Mouse (Mus musculus) layer of hippocampus, adult 2 months (tissue): ENCODE measurements around the gene Cops7a. TPM values are rescaled to one million over a fixed set of nuclear protein-coding genes. Genes with fewer than 3 reads are reported as not detected.

Experiments
- DNase-seq, 2 experiments: peaks; one replicate each; pipeline ENCODE4 v3.0.0; 2022; ENCODE audit warnings: low spot score in 2 of 2
- H3K27ac ChIP-seq: fragments of 200-600 bp; 2 replicates; pipeline ENCODE4 v1.8.1; 2022
- H3K4me3 ChIP-seq: fragments of 200-600 bp; 2 replicates; pipeline ENCODE4 v1.8.1; 2022; ENCODE audit warnings: mild to moderate bottlenecking
- CTCF ChIP-seq: fragments of 200-600 bp; conservative IDR thresholded peaks from 2 replicates; pipeline ENCODE4 v1.8.1; 2022; ENCODE audit warnings: antibody characterized with exemption, mild to moderate bottlenecking, moderate library complexity
- total RNA-seq, 2 experiments: library from RNA; stranded (reverse); gene quantifications; 2 replicates each; pipeline ENCODE4 v1.2.3; 2021

Cops7a gene
- total RNA-seq, 2 experiments from 2014 or later = 136 to 151 TPM

DNA sequence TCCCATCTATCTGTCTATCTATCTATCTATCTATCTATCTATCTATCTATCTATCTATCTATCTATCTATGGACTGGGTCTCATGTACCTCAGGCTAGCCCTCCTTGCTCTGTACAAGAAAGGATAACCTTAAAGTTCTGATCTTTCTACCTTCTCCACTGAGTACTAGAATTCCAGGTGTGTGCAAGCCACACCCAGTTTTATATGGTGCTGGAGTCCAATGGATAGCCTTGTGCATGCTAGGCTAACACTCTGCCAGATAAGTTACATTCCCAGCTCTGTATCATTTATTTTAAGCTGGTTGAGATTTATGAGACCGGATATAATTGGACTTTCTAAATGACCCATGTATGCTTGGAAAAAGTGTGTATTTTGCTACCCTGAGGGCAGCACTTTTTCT, 23.7 kb downstream of the Cops7a start:
- Histone ChIP-seq H3K4me3 (no peak overlapping the region), H3K27ac (no peak overlapping the region)
- no peak for DNase-seq
- no peak for TF ChIP-seq CTCF

DNA sequence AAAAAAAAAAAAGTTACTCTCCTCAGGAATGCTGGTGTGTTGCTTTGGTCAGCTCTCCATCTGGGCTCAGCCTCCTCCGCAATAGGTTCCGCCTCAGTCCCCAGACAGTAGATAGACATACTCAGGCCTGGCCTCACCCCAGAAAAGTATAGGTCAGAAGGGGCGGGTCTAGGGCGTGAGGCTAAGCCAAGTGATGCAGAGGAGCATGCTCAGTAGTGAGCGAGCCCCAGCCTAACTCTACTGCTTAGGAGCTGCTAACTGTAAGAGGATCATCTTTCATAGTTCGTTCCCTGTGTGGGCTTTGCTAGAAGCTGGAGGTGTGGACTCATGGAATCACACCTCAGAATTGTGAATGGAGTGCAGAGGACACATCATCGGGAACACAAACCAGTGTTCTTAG, 26.8 kb downstream of the Cops7a start:
- Histone ChIP-seq H3K27ac (no peak overlapping the region), H3K4me3 (no peak overlapping the region)
- TF ChIP-seq CTCF = no peak
- no peak for DNase-seq

DNA sequence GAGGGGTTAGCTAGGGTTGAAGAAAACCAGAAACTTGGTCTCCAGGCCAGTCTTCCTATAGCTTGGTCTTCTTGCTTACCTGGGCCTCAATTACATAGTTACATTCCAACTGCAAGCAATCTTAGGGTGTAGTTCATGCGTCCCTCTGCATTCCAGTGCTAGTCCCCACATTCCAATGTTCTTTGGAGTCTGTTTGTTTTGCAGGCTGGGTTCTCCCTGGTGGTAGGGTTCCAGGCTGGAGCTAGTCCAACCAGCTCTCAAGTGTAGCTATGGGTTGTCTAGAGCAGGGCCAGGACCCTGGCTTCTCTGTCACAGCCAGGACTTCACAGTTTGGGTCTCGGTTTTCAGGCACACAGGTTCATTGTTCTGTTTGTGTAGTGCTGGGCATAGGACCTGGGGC, 27.8 kb downstream of the Cops7a start:
- no peak for TF ChIP-seq CTCF
- Histone ChIP-seq H3K27ac (peak overlapping the region; percentile 39), H3K4me3 (no peak overlapping the region)
- no peak for DNase-seq

DNA sequence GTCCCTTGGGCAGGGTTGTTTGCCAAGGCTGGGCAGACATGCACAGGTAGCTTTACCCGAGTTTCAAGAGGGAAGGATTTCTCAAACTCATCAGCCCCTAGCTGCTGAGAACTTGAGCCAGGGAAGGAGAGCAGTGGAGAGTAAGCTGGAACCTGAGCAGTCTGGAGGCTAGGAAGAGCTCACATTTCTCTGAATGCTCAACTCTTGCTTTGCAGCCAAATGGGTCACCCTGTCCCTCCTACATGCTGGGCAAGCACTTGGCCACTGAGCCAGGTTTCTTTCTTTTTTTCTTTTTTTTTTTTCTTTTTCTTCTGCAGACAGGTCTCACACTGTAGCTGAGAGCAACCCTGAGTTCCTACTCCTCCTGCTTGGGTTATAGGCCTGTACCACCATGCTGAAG, 28.7 kb downstream of the Cops7a start:
- TF ChIP-seq CTCF = no peak
- DNase-seq = no peak
- Histone ChIP-seq H3K27ac (peak overlapping the region; percentile 39; the same call in 1 of the 2 replicates), H3K4me3 (no peak overlapping the region)

DNA sequence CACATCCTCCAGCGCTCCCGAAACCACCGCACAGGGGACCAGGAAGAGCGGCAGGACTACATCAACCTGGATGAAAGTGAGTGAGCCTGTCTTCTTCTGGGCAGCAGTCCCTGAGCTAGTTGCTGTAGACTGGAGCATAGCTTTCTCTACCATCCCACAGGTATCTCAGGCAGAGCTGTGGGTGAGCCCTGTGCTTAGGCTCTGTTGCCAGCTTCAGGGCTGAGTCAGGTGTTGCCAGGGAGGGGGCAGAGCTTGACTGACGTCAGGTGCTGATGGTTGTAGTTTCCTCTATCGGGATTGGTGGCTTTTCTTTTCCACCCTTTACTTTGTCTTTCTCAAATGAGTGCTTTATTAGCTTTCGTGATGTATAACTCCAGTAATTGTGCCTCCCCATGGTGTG, 30.7 kb downstream of the Cops7a start:
- Histone ChIP-seq H3K27ac (no peak overlapping the region), H3K4me3 (no peak overlapping the region)
- DNase-seq = no peak
- TF ChIP-seq CTCF = no peak

DNA sequence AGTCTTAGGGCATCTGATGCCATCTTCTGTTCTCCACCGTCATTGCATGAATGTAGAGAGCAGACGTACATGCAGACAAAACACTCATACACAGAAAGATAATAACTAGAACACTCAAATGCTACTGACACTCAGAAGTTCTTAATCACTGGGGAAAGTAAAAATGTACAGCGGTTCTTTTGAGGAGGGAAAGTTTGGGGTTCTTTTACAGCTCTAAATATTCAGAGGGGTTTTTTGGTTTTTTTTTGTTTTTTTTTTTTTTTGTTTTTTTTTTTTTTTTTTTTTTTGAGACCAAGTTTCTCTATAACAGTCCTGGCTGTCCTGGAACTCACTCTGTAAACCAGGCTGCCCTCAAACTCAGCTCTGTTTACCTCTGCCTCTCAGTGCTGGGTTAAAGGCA, 32.2 kb downstream of the Cops7a start:
- DNase-seq = no peak
- Histone ChIP-seq H3K27ac (no peak overlapping the region), H3K4me3 (no peak overlapping the region; the same call in 1 of the 2 replicates)
- TF ChIP-seq CTCF = peak; percentile 27

DNA sequence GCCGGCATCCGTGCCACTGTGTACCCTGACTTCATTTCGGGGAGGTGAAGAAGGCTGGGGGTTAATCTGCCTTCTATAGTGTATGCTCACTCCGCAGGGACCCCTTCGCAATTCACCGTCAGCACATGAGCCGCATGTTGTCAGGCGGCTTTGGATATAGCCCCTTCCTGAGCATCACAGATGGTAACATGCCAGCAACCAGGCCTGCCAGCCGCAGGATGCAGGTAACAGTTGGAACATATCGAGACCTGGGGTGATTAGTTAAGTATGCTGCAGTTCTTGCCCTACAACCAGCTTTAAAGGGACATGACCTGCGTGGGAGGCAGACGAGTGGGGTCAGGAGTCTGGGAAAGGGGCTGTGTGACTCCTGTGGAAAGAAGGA, 33.0 kb downstream of the Cops7a start:
- Histone ChIP-seq H3K4me3 (peak overlapping the region; percentile 98), H3K27ac (peak overlapping the region; percentile 99)
- TF ChIP-seq CTCF = no peak
- DNase-seq = no peak

DNA sequence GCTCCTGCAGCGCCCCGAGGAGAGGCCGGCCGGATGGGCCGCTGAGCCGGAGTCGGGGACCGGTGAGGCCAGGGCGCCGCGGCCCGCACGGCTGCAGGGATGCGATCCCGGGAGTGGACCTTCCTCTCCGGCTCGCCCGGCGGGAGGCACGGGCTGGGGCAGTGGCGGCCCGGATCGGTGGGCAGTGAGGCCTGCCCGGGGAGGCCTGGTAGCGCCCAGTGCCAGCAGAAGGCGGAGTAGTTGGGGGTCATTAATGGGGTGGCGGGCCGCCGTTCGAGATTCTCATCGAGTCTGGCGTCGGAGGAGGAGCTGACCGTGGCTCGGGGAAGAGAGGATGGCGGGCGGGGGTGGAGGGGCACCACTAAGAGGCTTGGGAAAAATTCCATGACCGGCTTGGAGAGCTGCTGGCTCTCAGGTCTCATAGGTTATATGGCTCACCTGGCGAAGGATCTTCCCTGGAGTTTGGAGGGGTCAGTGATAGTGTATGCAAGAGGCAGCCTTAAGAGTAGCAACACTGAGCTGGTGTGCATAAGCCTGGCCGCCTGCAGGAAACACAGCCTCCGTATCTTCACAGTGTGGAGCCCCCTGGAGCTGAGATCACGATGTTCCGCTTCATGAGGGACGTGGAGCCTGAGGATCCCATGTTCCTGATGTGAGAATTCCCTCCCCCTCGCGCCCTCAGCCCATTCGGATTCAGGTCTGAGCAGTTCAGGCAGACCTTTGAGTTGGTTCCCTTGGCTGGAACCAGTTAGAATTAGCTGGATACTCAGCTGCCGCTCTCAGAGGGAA, 33.6 kb downstream of the Cops7a start:
- H3K27ac ChIP-seq = peak overlapping the region; percentile 99
- peak; percentile 61 for TF ChIP-seq CTCF
- peak overlapping the region; percentile 98 for H3K4me3 ChIP-seq
- DNase-seq = peak; percentile 32 to 49

DNA sequence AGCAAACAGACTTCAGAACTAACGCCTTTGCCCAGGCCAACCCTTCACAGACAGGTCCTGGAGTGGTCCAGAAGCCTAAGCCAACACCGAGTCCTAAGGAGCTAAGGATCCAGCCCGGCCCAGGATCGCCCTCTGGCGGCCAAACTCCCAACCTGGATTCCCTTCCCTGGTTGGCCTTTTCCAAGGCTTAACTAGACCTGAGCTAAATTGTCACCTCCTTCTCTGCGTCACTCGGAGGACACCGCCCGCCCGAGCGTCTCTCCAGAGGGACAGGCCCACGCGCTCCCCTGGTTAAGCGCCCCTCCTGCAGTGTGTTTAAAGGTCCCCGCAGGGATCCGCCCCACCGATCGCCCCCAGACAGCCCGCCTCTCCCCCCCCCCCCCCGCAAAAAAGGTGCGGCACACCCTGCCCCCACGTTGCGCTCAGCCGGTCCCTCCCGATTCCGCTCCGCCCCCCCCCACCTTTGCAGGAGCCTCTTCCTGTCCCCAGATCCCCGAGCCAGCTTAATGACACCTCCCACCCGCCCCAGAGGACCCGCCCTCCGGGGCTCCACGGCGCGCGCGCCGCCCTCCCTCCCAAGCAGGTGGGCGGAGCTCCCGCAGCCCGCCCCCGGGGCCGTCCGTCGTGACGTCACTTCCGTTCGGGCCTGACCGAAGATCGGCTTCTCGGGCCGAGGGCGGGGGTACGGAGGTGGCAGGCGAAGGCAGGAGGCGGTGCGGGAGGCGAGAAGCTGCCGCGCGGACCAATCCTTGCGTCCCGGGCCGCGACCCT, 34.4 kb downstream of the Cops7a start, which contains the start of gene Mlf2:
TSS of gene Mlf2 (plus strand) at position 633 of the 771 bp plus-strand sequence.
- peak within 1 kb of the TSS; percentile 98 for H3K4me3 ChIP-seq
- DNase-seq = peak; percentile 97 to 99
- TF ChIP-seq CTCF = peak; percentile 91
- H3K27ac ChIP-seq = peak within 1 kb of the TSS; percentile 99

DNA sequence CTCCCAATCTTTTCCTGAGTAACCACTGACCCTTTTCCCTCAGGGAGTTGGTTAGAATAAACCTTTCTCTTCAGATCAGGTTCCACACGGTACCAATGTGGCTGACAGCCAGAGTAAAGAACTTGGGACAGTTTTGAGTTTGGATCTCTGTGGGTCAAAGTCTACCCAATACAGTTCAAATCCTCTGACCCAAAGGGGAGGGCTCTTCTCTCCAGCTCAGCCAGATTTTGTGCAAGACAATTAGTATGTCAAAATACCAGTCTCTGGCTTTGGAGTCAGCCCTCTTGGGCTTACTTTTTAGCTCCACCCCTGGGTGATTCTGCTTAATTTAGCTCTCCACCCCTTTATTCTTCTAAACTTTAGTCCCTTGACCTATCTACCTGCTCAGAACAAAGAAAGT, 35.1 kb downstream of the Cops7a start:
- no peak for TF ChIP-seq CTCF
- H3K27ac ChIP-seq = peak overlapping the region; percentile 99
- H3K4me3 ChIP-seq = peak overlapping the region; percentile 98
- no peak for DNase-seq

DNA sequence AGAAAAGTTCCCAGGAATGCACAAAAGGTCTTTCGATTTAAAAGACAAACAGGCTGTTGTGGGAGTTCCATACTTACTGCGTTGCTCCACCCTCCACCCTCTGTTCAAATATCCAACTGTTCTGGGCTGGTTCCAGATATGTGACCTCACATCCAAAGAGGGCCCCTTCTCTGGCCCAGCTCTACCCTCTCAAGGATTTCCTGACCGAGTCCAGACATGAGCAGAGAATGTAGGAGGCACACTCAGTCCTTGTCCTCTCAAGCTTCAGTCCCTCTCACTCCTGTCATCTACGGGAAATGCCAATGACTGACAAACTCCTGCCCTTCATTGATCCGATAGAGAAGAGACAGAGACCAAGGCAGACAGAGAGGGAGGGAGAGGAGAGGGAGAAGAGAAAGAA, 39.4 kb downstream of the Cops7a start:
- TF ChIP-seq CTCF = no peak
- H3K4me3 ChIP-seq = no peak overlapping the region
- H3K27ac ChIP-seq = no peak overlapping the region
- no peak for DNase-seq

DNA sequence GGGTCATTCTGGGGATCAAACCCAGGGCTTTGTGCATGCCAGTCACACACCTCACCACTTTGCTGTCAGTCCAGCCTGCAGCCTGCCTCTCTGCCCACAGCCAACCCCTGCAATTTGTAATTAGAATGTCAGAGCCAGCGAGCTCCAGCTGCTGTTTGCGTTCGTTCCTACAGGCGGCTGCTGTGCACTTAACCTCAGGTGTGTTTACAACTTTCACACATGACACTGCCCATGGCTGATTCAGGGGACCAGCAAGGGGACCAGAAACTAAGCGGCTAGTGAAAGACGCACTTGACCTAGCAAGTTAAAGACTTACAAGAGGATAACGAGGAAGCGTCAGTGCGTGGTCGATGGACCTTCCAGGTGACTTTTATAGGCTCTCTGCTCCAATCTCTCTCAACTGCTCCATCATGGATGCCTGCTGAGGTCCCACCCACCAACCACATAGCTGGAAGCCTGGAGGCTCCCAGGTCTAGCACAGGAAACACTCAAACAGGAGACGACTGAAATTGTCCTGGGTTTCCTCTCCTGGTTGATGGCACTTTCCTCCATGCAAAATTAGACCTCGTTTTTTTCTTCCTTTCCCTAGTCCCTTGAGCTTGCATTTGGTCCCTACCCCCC, 40.1 kb downstream of the Cops7a start:
- H3K27ac ChIP-seq = no peak overlapping the region
- TF ChIP-seq CTCF = no peak
- DNase-seq = no peak
- H3K4me3 ChIP-seq = no peak overlapping the region

DNA sequence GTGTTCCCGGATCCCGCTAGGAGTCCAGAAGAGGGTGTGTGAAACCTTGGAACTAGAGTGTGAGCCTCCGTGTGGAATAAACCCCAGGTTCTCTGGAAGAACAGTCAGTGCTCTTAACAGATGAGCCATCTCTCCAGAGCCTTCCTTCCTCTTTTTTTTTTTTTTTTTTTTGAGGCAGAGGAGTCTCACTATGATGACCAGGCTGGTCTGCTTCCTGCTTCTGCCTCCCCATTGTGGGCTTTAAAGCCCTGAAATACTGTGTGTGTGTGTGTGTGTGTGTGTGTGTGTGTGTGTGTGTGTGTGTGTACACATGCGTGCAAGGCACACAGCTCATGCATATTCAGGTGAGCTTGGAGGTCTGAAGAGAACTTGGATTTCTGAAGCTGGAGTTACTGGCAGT, 43.8 kb downstream of the Cops7a start:
- Histone ChIP-seq H3K27ac (peak overlapping the region; percentile 99), H3K4me3 (no peak overlapping the region)
- no peak for DNase-seq
- TF ChIP-seq CTCF = no peak
